Mouse (Mus musculus) layer of hippocampus, postnatal 25 days (tissue): ENCODE results near the gene Ubap2. TPM values are rescaled to one million over a fixed set of nuclear protein-coding genes. Genes with fewer than 3 reads are reported as not detected.

Experiments
- DNase-seq, 2 experiments: peaks; one replicate each; pipeline ENCODE4 v3.0.0; 2022; ENCODE audit warnings: mixed read lengths in 2 of 2, low spot score in 1 of 2; ENCODE audit errors: extremely low spot score in 1 of 2
- total RNA-seq, 2 experiments: library from RNA; stranded (reverse); gene quantifications; 2 replicates each; pipeline ENCODE4 v1.2.3; 2021

Ubap2 gene
- total RNA-seq, 2 experiments from 2014 or later = 40.5 to 48.3 TPM

DNA sequence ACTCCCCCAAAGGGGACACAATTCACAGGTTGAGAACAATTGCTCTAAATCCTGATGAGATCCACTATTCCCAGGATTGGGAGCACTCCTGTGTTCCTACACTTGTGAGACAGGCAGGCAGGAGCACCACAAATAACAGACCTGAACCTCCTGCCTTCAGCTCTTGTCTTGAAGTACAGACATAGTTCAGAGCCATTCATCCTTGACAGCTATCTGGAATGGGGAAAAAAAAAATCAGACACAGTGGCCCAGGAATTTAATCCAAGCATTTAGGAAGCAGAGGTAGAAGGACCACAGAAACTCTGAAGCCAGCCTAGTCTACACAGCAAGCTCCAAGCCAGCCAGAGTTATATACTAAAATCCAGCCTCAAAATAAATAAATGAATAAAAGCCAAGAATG, 6.8 kb downstream of the Ubap2 start:
- no peak for DNase-seq

DNA sequence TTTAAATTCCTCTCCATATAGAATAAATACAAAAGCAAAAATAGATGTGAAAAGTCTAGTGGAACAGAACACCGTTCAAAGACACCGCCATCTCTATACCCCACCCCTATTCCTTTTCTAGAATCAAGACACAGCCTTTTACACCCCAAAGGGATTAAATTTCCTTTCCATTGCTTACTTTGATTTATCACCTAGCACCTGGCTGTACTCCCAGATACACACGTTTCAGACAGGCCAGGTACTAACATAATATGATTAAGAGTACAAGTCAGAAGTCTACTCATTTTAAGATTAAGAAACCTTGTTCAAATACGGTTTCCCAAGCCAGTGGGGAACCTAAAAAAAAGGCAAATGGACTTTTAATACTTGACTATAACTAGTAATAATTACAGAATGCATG, 8.6 kb downstream of the Ubap2 start:
- DNase-seq = no peak

DNA sequence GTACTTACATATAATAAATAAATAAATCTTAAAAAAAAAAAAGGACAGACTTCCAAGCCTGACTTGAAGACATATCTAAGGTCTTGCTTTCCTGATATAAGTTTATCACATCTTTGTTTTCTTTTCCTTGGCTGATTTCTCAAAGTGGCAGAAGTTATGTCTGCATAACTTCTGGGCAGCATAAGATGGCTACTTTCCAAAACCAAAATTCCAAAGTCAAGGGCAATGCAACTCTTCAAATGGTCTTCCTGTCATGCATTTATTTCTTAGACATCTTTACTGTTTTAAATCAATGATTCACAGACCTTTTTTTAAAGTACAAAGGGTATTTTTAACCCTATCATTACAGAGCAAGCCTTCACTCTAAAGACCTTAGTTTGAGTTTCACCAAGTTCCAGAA, 14.3 kb downstream of the Ubap2 start:
- no peak for DNase-seq

DNA sequence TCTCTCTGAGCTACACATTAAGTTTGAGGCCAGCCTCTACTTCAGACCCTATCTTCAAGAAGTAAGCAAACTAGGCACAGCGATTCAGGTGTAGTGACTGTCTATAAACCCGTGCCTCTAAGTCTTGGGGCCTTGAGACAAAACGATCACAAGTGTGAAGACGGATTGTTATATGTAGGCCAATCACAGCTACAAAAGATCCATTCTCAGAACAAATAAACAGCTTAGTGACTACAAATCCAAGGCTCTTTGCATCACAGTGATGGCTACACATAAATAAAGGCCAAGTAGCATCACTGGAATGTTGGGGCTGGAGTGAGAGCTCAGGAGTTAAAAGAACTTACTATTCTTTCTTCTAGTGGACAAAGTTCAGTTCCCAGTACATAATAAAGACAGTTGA, 15.9 kb downstream of the Ubap2 start:
- no peak for DNase-seq

DNA sequence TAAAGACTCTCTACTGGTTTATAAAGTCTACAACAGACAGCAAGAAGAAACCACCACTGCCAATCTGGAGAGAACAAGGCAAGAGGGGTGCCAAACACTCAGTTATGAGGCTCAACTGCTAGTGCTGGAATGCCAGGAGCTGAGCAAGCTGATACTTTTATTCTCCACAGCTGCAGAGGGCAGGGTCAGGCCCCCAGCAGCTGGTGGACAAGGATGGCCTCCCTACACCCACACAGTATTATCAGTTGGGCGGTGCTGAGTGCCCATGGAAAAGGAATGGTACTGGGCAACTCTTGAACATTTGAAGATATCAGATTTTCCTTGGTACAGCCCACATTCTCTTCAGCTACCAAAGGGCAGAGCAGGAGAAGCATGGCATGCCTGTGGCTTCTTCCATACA, 17.2 kb downstream of the Ubap2 start:
- no peak for DNase-seq

DNA sequence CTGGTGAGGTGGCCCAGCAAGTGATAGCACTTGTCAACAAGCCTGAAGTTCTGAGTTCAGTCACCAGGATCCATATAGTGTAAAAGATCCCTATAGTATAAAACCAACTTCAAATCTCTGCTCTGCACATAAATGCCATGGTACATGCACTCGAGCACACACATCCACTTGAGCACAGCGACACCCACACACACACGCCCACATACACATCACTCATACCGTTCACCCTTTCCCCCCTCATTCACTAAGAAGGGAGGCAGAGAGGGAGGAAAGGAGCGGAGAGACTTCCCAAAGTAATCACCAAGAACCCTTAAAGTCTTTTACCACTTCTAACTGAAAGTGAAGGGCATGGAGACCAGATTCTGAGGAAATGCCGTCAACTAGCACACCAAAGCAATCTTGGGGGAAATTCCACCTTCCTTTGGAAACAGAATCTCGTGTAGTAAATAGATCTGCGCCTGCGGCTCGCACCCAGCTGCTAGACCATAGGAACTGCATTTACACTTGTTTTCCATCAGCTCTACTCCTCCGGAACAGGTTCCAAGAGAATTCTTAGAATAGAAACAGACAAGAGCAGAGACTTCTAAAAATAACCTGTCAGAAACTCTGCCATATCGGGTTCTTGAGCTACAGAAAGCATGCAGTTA, 19.3 kb downstream of the Ubap2 start:
- DNase-seq = no peak

DNA sequence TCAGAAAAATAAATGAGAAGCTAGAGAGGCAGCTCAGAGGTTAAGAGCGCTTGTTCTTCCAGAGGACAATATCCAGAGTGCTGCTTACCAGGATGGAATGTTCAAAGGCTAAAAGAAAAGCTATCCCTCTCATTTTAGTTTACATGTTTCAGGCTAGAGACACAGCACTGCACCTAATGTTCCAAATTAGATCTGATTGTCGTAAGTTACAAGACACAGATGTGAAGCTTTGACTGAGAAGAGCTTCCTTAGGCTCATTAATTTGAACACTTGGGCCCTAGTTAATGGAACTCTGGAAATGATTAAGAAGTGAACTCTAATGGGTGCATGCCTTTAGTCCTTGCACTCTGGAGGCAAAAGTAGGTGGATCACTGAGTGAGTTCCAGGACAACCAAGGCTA, 21.2 kb downstream of the Ubap2 start:
- no peak for DNase-seq

DNA sequence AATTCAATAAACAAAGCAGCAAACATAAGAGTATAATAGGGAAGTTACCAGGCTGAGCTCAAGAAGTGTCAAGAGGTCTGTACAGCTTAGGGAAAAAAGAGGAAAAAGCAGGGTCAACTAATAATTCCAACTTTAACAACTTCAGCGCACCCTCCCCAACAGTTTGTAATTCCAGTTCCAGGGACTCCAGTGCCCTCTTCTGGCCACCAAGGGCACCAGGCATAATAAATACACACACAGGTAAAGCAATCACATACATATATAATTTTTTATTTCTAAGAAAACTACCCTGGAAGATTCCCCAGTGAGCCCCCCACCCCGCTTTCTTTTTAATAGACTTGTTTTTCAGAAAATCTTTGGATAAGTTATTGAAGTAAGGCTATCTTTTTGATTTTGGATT, 29.5 kb downstream of the Ubap2 start:
- no peak for DNase-seq

DNA sequence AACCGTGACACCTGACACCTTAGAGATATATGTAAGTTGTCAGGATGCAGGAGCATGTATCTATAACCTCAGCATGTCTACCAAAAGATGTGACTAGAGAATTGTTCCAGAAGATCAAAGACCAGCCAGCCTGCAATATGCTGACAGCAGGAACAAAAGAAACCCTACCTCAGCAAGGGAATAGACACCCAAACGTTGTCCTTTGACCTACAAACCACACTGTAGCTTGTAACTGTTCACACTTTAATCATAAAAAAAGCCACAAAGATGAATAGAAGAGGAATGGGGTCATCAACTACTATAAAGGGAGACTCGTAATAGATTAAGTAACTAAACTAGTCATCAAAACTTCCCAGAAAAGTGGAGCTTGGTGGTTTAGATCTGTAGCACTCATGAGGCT, 34.0 kb downstream of the Ubap2 start:
- DNase-seq = no peak

DNA sequence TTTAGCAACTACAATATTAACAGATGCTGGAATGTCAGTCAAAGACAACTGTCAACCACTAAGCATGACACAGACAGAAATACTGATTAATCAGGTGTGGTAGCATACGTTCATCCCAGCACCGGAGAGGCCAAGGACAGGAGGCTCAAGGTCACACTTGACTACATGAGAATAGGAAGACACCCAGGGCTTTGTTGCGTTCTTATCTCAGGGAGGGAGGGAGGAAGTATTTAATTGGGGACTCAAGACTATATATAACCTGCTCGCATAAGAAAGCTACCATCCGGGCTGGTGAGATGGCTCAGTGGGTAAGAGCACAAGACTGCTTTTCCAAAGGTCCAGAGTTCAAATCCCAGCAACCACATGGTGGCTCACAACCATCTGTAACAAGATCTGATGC, 39.3 kb downstream of the Ubap2 start:
- DNase-seq = no peak

DNA sequence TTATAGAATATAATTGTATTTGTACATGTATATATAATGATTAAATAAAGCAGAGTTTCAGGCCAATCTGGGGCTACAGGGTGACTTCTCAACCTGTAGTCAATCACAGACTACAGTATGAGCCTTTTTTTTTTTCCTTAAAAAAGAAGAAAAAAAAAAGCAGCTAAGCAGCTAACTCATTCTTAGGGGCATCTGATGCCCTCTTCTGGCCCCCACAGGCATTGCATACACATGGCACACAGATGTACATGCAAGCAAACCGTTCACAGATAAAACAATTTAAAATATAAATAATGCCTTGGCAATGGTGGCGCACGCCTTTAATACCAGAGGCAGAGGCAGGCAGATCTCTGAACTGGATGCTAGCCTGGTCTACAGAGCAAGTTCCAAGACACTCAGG, 48.6 kb downstream of the Ubap2 start:
- peak in 1 of 2 experiments; percentile 60 for DNase-seq

DNA sequence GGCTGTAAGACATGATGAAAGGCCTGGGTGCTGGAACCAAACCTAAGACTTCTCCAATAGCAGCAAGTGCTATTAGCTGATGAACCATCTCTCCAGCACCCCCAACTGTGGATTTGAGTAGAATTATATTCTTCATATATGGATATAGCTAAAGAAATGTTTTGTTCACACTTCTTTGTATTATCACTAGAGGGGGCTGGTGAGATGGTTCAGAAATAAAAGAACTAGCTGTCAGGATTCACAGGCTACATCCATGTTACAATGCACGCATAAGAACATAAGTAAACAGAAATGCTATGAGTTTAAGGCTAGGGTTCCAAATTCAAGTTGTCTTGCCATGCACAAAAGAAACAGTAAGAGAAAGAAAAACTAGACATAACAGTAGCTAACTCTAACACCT, 49.5 kb downstream of the Ubap2 start:
- DNase-seq = no peak

DNA sequence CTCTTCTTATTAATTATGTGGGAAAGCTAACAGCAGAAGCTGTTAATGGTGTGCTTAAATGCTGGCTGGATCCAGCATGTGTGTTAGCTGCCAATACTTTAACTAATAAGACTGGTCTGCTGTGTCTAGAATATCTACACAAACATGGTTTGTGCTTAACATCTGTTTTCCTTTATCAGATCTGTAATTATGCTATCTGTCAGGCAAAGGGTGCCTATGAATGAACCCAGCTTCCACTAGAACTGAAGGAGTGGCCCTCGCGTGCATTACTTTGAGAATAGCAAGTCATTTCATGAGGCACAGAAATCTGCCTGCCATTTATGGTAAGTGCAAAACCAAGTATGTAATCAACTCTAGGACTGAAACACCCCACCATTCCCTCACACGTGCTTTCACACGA, 66.9 kb downstream of the Ubap2 start:
- no peak for DNase-seq

DNA sequence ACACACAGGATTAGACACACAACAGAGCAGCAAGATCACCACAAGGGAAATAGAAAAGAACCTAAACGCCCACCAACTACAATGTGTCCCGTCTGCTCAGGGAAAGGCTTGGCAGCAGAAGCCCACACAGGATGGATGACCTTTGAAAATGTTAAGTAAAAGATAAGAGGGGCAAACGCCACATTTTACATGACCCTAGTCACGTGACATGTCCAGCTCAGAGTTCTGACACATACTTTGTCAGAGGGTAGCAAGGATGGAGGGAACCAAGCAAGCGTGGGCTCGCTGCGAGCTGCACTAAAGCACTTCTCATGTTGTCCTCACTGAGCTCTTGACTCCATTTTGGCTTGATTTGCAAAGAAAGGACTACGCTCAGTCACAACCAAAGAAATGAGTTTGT, 69.2 kb downstream of the Ubap2 start:
- DNase-seq = no peak

DNA sequence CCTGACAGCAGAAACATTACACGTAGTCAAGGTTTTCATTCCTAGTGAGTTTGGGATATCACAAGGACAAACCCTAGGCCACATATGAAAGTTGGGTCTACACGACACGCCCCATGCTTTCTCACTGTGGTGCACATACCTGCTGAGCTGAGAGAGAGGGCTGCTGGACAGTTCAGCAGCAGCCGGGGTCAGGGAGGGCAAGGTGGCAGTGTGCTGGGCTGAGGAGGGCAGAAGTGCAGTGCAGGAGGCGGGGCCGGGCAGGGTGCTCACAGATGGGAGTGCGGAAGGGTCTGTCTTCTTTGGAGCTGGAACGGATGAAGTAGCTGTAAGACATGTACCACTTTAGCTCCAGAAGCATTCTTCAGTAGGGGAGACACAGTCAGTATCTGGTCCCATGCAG, 72.8 kb downstream of the Ubap2 start:
- no peak for DNase-seq

DNA sequence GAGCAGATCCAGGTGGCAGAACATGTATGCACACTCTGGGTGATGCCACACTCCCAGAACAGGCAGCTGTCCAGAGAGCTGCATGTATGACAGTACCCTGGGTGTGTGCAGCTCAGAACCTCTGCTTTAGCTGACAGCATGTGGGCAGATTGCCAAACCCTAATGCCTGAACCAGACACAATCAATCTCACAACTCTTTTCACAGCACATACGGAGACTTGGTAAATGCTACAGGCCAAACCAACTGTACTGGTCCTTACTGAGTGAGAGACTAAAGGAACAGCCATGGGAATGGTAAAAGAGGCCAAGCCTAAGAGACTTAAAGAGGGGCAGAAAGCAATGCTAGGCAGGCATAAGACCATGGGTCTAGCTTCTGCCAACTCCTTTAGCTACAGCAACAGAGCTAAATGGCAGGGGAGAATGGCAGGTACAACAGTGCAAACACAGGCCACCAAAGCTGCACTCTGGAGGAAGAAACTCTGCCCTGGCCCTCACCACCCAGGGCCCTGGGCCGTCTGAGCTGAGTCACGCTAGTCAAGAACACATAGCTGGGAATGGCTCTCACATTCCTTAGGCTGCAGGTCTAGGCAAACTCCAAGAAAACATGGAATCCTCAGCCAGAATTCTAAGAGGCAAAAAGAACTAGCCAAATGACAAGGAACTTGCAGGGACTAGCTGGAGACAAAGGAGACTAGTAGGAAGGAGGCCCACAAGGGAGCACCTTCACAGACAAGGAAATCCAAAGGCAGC, 77.9 kb downstream of the Ubap2 start:
- DNase-seq = no peak

DNA sequence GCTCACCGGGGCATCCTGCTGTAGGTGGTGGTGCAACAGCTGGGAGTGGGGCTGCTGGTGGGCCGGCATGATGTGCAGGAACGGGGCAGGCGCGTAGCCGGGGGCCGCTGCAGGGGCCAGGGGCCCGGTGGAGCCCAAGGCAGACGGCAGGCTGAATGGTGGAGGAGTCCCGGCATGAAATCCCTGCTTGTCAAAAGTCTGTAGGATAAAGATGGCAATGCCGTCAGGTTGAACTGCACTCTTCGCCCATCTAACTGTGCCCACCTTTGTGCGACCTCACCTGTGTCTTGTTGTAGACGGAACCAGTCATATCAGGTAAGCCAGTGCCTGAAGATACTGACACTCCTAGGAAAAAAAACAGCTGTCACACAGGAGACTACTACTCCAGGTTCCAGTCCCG, 79.6 kb downstream of the Ubap2 start:
- DNase-seq = no peak

DNA sequence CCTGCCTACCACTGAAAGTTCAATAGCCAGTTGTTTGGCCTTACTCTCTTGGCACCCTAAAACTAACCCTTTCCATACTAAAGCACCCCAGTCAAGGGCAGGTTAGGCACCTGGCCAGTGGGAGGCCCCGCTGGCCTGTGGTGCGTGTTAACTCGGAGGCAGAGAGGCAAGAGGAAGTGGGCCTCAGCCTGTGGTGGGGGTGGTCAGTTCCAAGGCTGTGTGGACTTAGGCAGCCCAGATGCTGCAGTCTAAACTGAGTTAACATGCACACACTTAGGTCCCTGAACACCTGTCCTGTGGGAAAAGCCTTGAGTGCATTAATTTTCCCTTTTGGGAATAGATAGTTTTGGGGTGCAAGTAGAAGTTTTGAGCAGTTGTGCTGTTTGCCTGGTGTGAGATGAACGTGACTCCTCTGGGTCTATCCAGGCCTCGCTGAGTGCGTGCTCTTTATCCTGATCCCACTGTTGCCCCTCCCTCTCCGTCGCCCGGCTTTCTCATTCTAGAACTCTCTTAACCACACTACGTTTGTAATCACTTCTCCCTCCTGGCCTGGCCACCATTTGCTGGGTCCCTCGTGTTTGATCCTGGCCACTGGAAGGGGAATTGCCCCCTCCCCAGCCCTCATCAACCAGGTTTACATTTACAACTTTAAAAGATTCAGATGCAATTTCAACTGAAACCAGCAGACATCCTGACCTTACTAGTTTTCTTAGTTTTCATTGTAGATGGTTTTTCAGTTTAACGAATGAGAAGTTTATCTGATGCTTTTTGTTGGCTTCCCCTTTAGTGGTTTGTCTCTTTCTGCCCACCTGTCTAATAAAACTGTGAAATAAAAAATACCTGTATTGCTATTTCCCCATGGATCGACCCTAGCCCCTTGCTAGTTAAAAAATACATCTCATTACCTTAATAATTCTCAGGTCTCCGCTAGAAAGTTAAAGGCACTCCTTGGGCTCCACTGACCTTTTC, 82.1 kb downstream of the Ubap2 start:
- no peak for DNase-seq

DNA sequence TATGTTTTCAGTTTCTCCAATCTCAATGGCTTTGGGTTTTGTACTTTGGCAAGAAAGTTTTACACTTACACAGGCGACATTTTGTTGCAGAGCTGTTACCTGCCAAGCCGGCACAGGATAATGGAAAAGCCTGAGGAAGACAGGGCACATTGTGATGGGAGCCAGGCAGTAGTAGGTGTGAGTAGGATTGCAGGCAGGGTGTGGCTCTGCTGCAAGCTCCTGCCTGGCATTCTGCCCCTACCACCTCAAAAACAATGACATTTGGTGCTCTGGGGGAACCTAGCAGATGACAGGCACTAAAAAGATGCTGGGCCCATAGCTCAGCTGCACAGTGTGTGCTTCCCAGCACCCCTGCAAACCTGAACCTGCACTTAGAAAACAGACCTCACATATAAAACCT, 85.1 kb downstream of the Ubap2 start:
- DNase-seq = no peak

DNA sequence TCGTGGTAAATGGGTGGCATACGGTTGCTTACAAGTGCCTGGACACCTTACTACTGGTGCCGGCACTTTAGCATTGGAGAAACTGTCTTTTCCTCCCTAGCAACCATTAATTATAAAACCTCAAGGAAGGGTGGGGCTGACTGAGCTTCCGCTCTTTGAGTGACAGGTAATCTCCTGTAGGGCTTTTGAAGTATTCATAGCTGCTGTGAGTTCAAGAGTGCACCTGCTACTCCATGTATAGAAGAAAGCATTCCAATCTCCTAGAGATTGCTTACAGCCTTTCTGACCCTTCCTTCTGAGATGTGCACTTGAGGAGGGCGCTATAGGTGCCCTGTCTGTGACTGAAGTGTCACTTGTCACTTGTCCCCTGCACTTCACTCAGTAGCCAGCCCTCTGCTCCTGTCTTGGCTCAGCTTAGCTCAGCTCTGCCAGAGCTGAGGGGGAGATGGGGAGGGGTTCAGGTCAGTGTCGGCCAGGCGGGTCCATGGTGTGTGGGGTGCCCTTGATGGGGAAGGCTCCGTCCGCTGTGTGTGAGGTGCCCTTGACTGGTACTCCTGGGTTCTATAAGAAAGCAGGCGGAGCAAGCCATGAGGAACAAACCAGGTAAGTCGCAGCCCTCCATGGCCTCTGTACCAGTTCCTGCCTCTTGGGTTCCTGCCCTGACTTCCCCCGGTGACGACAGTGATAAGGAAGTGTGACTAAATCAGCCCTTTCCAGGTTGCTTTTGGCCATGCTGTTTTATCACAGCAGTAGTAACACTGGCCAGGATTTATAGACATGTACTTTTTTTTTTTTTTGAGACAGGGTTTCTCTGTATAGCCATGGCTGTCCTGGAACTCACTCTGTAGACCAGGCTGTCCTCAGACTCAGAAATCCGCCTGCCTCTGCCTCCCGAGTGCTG, 94.9 kb downstream of the Ubap2 start:
- DNase-seq = no peak
